Mouse (Mus musculus) thymus, postnatal 14 days (tissue): Measurements from ENCODE around the gene AC170998.1.
"Not testable (repeated sequence)": the region's sequence is repeated elsewhere in the genome, so short reads cannot be mapped to it uniquely, and the experiment has no call there.

Experiments used
- DNase-seq: peaks from one replicate; pipeline ENCODE4 v3.0.0; 2021

AC170998.1 gene

DNA sequence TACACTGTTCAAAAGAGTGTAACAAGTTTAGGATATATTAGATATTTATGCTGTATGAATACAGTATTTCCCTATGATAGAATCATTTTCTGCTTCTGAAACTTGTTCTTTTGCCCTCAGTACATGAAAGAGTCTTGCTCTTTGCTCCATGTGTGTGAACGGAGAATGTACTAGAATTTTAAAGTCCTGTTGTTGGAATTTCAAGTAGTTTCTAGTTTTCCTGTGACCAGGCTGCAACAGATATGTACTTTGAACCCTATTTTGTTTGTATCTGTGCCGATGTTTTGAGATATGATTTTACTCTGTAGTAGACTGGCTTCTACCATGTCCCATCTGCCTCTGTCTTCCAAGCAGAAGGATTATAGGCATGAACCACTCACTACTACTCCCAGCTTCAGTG, 18.1 kb upstream of the AC170998.1 start:
- no peak for DNase-seq

GRCm38 (mm10) chr17:28708989-28709388, 16.9 kb upstream of the AC170998.1 start:
- no peak for DNase-seq

DNA sequence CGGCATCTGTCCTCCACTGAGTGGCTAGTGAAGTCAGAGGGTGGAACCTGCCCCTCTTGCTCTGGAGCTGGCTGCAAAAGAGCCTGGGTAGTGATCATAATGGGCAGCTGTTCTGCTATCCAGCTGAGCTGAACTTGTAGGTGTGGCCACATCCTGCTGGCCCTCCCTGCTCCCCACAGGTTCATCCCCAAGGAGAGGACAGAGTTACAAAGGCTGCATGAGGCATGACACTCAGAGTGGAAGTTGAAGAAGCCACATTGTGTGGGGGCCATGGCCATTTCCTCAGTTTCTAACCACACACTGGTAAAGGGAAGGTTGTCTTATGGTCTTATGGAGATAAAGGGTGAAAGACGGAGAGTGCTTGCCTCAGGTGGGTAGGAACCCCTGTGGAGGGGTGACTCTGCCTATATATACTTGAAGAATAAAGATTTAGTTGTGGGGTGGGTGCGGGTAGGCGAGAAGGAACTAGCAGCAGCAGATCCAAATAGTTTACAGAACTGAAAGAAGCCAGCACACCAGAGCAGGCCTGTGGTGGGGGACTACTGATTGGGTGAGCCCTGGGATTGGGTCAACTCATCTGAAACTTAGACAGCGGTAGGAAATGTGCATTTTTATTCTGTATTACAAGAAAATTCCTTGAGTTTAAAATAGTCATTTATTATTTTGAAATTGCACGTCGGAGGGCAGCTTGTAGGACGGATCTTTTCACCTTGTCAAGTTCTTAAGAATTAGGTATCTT, 16.2 kb upstream of the AC170998.1 start:
- DNase-seq = no peak

DNA sequence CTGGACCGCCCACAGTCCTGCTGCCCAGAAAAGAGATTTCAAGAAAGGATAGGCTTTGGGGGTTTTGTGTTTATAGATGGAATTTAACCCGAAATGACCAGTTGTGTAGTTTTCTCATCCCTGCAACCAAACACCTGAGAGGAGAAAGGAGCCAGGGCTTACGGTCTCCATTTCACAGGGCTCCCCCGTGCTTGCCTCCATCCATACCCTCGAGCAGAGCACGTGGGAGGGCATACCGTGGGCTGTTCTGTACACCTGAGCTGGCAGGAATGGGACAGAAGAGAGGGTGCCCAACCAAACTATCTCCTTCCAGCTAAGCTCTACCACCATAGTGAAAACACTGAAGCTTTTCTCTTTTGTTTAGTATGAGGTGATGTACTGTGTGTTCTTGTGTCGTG, 15.6 kb upstream of the AC170998.1 start:
- DNase-seq = no peak

DNA sequence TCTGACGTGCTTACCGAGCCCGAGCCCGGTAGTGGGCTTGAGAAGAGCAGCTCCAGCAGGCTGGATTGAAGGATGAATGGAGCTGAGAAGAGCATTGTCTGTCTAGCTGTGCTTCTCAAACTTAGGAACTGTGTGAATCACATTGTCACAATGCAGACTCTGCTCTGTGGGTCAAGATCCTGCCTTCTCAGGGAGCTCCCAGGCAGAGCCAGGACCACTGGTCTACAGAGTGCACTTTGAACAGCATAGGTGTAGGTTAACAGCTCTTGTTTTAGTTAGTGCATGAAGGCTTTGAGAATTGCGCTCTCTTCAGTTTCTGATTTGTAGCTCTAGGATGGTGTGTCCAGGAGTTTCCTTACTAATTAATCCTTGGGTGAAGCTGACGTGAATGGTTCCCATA, 14.6 kb upstream of the AC170998.1 start:
- DNase-seq = no peak

- no peak for DNase-seq
Observed at GRCm38 (mm10) chr17:28712305-28712704, 13.6 kb upstream of the AC170998.1 start.

DNA sequence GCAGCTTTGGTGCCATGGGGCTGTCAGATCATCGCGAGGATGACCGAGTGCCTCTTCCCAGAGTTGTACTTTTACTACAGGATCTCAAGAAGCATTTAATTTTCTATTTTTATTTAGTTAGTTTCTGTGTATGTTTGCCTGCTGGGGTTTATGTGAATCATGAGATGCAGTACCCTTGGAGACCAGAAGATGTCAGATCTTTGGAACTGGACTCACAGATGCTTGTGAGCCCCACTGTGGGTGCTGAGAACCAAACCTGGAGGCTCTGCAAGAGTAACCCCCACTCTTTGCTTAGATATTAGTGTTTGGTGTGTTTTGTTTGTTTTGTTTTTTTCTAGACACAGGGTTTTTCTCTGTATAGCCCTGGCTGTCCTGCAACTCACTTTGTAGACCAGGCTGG, 11.9 kb upstream of the AC170998.1 start:
- DNase-seq = no peak

DNA sequence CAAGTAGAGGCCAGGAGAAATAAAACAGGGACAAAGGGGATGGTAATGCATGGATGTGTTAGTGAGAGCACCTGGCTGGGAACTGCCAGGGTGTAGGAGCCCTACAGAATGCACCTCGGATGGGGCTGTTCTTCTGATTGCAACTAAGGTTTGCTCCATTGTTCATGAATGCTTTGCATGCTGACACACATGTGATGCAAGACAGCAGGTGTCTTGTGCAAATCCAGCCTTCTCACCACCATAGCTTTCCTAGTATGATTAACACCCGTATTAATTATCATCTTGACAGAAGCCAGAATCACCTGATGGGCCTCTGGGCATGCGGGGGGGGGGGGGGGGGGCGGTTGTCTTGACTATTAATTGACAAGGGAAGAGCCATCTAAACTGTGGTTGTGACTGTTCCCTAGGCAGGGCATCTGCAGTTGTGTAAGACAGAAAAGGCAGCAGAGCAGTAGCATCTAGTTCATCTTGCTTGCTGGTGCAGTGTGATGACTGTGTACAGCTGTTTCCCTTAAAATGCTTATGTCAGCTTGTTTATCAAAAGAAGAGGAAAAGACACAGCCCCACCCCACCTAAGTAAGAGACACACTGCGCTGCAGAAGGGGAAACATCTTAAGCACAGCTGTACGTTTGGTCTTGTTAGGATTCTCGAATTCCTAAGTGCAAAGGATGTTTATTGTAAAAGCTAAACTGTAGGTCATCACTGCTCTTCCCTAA, 9.9 kb upstream of the AC170998.1 start:
- DNase-seq = no peak

GRCm38 (mm10) chr17:28717535-28717934, 8.3 kb upstream of the AC170998.1 start:
- DNase-seq = no peak

- DNase-seq = not testable (repeated sequence)
Observed at GRCm38 (mm10) chr17:28727511-28727910, 1.6 kb downstream of the AC170998.1 start.

DNA sequence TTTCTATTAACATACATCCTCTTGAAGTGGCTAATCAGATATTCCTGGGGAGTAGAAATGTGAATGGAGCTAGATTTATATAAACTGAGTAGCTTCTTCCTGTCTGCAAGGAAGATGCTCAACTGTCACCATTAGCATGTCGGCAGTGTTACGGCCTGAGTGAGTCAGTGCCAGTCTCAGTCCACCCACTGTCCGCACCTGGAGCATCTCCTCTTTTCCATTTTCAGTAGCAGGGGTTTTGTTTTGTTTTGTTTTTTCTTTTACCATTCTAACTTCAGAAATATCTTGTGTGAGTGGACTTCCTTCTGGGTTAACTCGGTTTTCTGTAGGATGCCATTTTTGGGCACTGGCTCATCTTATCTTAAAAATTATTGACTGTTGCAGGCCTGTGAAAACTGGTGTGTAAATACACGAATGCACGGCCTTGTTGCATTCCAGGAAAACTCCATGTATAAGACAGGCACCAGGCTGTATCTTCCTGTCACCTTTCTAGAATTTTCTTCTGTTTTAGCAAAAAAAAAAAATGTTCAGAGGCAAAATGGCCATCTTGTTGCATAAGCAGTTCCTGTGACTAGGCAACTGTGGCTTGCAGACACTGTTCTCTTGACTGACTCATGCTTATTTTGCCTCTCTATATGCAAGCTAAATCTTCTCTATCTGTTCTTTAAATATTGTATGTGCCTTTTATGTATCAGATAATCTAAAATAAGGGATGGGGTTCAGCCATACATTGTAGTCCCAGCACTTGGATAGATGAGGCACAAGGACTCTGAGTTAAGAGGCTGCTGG, 9.6 kb downstream of the AC170998.1 start:
- no peak for DNase-seq

DNA sequence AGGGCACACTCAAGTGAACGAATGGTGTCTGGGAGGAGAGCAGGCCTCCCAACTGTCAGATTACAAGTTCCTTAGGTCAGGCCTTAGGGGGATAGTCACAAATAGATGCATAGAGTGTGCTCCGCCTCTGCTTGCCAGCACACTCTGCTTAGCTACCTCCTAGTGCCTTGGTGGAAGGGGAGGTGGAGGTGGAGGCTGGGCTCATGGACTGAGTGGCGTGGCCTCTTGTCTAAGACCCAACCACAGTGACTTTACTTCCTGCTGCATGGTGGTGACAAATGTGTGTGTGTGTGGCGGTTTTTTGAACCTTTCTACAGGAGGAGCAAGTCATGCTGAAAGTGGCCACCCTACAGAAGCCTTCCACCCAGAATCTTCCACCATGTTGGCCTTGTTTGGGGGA, 10.6 kb downstream of the AC170998.1 start:
- DNase-seq = peak; percentile 9

DNA sequence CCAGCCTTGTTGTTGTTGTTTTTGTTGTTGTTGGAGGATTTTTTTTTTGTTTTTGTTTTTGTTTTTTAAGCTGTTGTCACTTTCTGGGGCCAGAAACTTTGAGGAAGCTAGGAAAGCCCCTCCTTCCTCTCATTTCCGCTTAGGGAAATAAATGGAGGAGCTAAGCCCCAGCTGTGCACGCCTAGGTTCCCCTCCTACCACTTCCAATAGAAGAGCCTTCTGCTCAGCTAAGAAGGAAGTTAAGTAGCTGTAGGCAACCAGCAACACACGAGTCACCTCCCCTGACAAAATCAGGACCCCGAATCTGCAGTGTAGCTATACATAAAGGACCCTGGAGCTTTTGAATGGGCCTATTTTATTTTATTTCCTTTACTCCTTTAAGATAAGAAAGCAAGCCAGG, 12.1 kb downstream of the AC170998.1 start:
- no peak for DNase-seq

GRCm38 (mm10) chr17:28739244-28739643, 13.4 kb downstream of the AC170998.1 start:
- DNase-seq = no peak

- no peak for DNase-seq
Observed at GRCm38 (mm10) chr17:28743145-28743866, 17.4 kb downstream of the AC170998.1 start.

DNA sequence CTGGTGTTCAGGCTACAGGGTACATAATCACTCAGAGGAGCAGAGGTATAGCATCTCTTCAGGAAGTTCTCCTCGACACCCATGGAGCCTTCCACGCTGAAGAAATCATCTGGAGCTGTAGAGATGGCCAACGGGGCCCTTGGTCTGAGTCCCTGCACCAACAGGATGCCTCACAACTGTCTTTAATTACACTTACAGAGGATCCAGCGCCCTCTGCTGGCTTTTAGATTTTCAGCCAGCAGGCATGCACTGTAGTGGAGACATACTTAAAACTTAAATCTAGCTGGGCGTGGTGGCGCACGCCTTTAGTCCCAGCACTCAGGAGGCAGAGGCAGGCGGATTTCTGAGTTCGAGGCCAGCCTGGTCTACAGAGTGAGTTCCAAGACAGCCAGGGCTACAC, 18.0 kb downstream of the AC170998.1 start:
- peak; percentile 46 for DNase-seq

- DNase-seq = no peak
Observed at GRCm38 (mm10) chr17:28745773-28746172, 19.9 kb downstream of the AC170998.1 start.

DNA sequence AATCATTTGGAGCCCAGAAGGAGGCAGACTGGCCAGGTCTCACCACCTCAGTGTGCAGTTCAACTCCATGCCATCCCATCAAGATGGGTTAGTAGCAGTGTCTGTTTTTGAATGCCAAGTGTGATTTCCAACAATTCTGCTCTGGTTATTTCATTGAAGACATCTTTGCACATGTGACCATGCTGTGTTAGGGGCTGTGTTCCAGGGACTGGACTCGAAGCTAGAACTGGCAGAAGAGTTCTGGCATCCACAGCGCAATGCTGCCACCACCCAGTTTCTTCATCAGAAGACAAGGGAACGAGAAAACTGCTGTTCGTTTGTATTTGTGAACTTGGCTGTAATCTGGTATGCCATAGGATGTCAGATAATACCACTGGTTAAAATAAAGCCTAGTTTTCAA, 22.1 kb downstream of the AC170998.1 start:
- DNase-seq = no peak

DNA sequence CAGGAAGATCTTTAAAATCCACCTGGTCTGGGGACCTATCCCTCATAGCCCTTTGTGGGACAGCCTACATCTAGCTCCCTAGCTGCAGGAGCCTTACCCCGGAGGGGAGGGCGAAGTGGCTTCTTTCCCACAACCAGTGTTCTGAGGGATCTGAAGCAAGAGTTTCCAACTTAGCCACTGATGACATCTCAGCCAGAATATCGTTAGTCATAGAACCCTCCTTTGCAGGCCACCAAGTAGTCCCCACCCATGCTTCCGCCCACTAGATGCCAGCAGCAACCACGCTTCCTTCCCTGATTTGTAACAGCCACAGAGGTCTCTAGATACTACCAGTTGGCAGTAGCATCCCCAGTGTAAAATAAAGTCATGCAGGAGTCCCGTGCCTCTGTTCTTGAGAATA, 24.7 kb downstream of the AC170998.1 start:
- no peak for DNase-seq

- DNase-seq = no peak
Observed at GRCm38 (mm10) chr17:28756447-28756846, 30.6 kb downstream of the AC170998.1 start.

DNA sequence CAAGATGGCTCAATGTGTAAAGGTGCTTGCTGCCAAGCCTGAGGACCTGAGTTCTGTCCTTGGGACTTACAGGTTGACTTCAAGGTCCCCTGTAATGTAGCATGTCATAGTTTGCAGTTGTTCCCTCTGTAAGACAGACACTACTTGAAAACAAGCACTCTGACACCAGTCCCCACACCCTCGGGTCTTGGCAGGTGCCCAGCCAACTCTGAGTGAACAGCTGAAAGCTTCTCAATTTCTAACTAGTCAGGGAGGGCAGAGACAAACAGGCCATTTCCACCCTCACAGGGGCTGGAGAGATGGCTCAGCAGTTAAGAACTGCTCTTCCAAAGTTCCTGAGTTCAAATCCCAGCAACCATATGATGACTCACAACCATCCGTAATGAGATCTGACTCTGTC, 31.6 kb downstream of the AC170998.1 start:
- DNase-seq = no peak

DNA sequence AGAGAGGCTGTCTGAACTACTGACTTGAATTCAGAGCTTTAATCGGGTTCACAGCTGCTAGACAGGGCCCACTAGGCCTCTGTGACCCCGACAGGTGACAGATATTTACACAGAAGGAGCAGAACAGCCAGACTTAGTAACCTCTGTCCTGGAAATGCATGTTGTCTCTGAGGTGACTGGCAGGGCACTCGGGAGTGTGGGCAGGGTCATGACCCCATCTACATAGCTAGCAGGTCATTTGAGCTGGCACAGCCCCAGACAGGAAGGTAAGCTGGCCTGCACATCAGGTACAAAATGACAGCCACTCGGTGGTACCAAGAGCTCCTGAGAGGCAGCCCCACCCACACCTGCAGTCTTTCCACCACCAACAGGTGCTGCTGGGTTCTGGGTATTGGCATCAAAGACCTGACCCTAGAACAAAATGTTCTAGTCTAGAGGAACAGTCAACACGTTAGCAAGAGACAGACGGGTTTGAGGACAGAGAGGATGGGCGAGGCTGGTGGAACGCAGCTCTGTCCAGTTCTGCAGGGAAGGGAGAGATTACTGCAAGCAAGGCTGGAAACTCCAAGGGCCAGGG, 34.9 kb downstream of the AC170998.1 start:
- no peak for DNase-seq

- DNase-seq = peak; percentile 82
Observed at GRCm38 (mm10) chr17:28761871-28762270, 36.0 kb downstream of the AC170998.1 start.
